Mouse (Mus musculus): Measurements from ENCODE around the gene Smox. TPM values are rescaled to one million over a fixed set of nuclear protein-coding genes. Genes with fewer than 3 reads are reported as not detected.

Gene Smox
- polyA plus RNA-seq, 2 experiments, result 37.9 to 68.8 TPM

- no peaks in the 10 kb centered on the region for H3K36me3 ChIP-seq (ENCODE audit: control insufficient read depth, insufficient read depth, low read length)
- TF ChIP-seq POLR2A (IDR thresholded peaks at IDR 0.05; ENCODE audit: borderline replicate concordance, extremely low read depth, insufficient read depth, insufficient read length), result no peak
- H3K4me1 ChIP-seq (ENCODE audit: control insufficient read depth, insufficient read depth, low read length), result peaks cover 4% of the 10 kb centered on the region; the same call in 1 of the 2 replicates
- no peak overlapping the region for H3K4me2 ChIP-seq (replicated peaks; ENCODE audit: low read depth, low read length, severe bottlenecking)
- ATAC-seq (ENCODE audit: low FRiP score, low read depth) (no peak), DNase-seq (ENCODE audit: low spot score) (no peak)
- H3K27me3 ChIP-seq (ENCODE audit: control insufficient read depth, insufficient read depth, low read length), result no peaks in the 10 kb centered on the region
- no peaks in the 10 kb centered on the region for H3K9me3 ChIP-seq (ENCODE audit: control insufficient read depth, low read length)
- H3K9ac ChIP-seq (ENCODE audit: low read depth, low read length, severe bottlenecking), result no peak overlapping the region
- H3K27ac ChIP-seq (replicated peaks; ENCODE audit: low read depth, low read length), result no peak overlapping the region
- H3K4me3 ChIP-seq (replicated peaks; ENCODE audit: low read length), result no peak overlapping the region
Measured at GRCm38 (mm10) chr2:131448353-131448752, 42.9 kb upstream of the Smox start.

DNA sequence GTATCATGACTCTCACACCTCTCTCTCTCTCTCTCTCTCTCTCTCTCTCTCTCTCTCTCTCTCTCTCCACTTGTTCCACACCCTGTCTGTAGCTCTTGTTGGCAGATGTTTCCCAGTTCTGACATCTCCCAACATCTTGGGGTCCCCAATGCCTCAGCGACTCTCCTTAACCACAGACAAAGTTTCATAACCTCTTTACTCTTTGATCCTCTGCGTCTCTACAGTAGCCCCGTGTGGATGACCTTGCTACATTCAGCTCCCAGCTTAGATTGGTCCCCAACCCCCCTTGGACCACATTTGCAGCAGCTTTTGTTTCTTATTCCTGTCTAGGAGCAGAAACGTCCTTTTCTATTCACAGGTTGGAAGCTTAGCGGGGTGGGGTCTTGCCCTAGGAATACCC is 41.6 kb upstream of the Smox start:
- TF ChIP-seq POLR2A (IDR thresholded peaks at IDR 0.05; ENCODE audit: borderline replicate concordance, extremely low read depth, insufficient read depth, insufficient read length), result no peak
- Histone ChIP-seq H3K27me3 (ENCODE audit: control insufficient read depth, insufficient read depth, low read length) (no peaks in the 10 kb centered on the region), H3K9me3 (ENCODE audit: control insufficient read depth, low read length) (no peaks in the 10 kb centered on the region), H3K4me3 (replicated peaks; ENCODE audit: low read length) (no peak overlapping the region), H3K27ac (replicated peaks; ENCODE audit: low read depth, low read length) (no peak overlapping the region), H3K9ac (ENCODE audit: low read depth, low read length, severe bottlenecking) (no peak overlapping the region), H3K4me2 (replicated peaks; ENCODE audit: low read depth, low read length, severe bottlenecking) (no peak overlapping the region), H3K4me1 (ENCODE audit: control insufficient read depth, insufficient read depth, low read length) (peaks cover 4% of the 10 kb centered on the region; the same call in 1 of the 2 replicates), H3K36me3 (ENCODE audit: control insufficient read depth, insufficient read depth, low read length) (no peaks in the 10 kb centered on the region)
- DNase-seq (ENCODE audit: low spot score), result no peak
- 59% methylated on average over 5 of the region's 5 CpGs for WGBS
- ATAC-seq (ENCODE audit: low FRiP score, low read depth), result no peak

DNA sequence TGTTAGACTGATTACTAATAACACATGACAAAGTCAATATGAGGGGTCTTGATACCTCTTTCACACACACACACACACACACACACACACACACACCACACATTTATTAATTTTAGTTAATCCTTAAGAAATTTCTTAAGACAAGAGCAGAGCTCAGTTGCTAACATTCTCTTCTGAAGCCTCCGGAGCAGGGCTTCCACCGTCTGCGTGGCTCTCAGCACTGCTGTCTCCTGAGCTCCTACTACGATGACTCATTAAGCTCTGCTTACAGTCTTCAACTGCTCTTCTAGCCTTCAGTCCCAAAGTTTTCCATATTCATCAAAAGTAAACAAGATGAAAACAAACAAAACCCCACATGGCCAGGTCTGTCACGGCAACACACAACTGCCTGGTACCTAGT is 40.8 kb upstream of the Smox start:
- H3K27ac ChIP-seq (replicated peaks; ENCODE audit: low read depth, low read length), result no peak overlapping the region
- H3K4me2 ChIP-seq (replicated peaks; ENCODE audit: low read depth, low read length, severe bottlenecking), result no peak overlapping the region
- H3K9ac ChIP-seq (ENCODE audit: low read depth, low read length, severe bottlenecking), result no peak overlapping the region
- no peak for TF ChIP-seq POLR2A (IDR thresholded peaks at IDR 0.05; ENCODE audit: borderline replicate concordance, extremely low read depth, insufficient read depth, insufficient read length)
- H3K9me3 ChIP-seq (ENCODE audit: control insufficient read depth, low read length), result no peaks in the 10 kb centered on the region
- no peaks in the 10 kb centered on the region for H3K36me3 ChIP-seq (ENCODE audit: control insufficient read depth, insufficient read depth, low read length)
- ATAC-seq (ENCODE audit: low FRiP score, low read depth) (no peak), DNase-seq (ENCODE audit: low spot score) (no peak)
- no peaks in the 10 kb centered on the region for H3K27me3 ChIP-seq (ENCODE audit: control insufficient read depth, insufficient read depth, low read length)
- peaks cover 4% of the 10 kb centered on the region; the same call in 1 of the 2 replicates for H3K4me1 ChIP-seq (ENCODE audit: control insufficient read depth, insufficient read depth, low read length)
- WGBS, result 84% methylated on average over 5 of the region's 5 CpGs
- H3K4me3 ChIP-seq (replicated peaks; ENCODE audit: low read length), result no peak overlapping the region

DNA sequence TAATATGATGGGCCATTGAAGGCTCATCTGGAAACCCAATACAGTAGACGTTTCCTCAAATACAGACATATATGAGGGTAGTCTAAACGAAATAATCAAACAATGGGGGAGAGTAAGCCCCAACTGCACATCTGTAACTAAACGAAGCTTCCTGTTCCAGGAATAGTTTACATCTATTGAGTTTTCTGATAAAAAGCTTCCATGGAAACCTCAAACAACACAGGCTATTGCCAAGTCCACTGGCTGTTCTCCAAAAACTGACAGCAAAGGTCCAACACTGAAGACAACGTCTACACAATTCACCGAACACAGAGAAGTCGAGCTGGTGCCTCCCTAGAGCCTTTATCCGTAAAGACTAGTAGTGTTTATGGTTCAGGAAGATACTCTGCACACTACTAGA is 33.6 kb upstream of the Smox start:
- Histone ChIP-seq H3K27ac (replicated peaks; ENCODE audit: low read depth, low read length) (no peak overlapping the region), H3K9ac (ENCODE audit: low read depth, low read length, severe bottlenecking) (no peak overlapping the region), H3K9me3 (ENCODE audit: control insufficient read depth, low read length) (no peaks in the 10 kb centered on the region), H3K36me3 (ENCODE audit: control insufficient read depth, insufficient read depth, low read length) (no peaks in the 10 kb centered on the region), H3K4me3 (replicated peaks; ENCODE audit: low read length) (no peak overlapping the region), H3K4me1 (ENCODE audit: control insufficient read depth, insufficient read depth, low read length) (no peaks in the 10 kb centered on the region), H3K4me2 (replicated peaks; ENCODE audit: low read depth, low read length, severe bottlenecking) (no peak overlapping the region), H3K27me3 (ENCODE audit: control insufficient read depth, insufficient read depth, low read length) (no peaks in the 10 kb centered on the region)
- TF ChIP-seq POLR2A (IDR thresholded peaks at IDR 0.05; ENCODE audit: borderline replicate concordance, extremely low read depth, insufficient read depth, insufficient read length), result no peak
- no peak for ATAC-seq (ENCODE audit: low FRiP score, low read depth)
- DNase-seq (ENCODE audit: low spot score), result no peak
- WGBS, result 84% methylated on average over 7 of the region's 7 CpGs

- no peaks in the 10 kb centered on the region for H3K36me3 ChIP-seq (ENCODE audit: control insufficient read depth, insufficient read depth, low read length)
- H3K4me3 ChIP-seq (replicated peaks; ENCODE audit: low read length), result no peak overlapping the region
- no peaks in the 10 kb centered on the region for H3K9me3 ChIP-seq (ENCODE audit: control insufficient read depth, low read length)
- no peak overlapping the region for H3K4me2 ChIP-seq (replicated peaks; ENCODE audit: low read depth, low read length, severe bottlenecking)
- no peak for ATAC-seq (ENCODE audit: low FRiP score, low read depth)
- H3K27me3 ChIP-seq (ENCODE audit: control insufficient read depth, insufficient read depth, low read length), result no peaks in the 10 kb centered on the region
- DNase-seq (ENCODE audit: low spot score), result no peak
- 71% methylated on average over 9 of the region's 9 CpGs for WGBS
- H3K9ac ChIP-seq (ENCODE audit: low read depth, low read length, severe bottlenecking), result no peak overlapping the region
- H3K27ac ChIP-seq (replicated peaks; ENCODE audit: low read depth, low read length), result no peak overlapping the region
- TF ChIP-seq POLR2A (IDR thresholded peaks at IDR 0.05; ENCODE audit: borderline replicate concordance, extremely low read depth, insufficient read depth, insufficient read length), result no peak
- H3K4me1 ChIP-seq (ENCODE audit: control insufficient read depth, insufficient read depth, low read length), result no peaks in the 10 kb centered on the region
Measured at GRCm38 (mm10) chr2:131460946-131461682, 30.2 kb upstream of the Smox start.
